Mouse (Mus musculus): ENCODE measurements around the gene Pcdh10.

DNA sequence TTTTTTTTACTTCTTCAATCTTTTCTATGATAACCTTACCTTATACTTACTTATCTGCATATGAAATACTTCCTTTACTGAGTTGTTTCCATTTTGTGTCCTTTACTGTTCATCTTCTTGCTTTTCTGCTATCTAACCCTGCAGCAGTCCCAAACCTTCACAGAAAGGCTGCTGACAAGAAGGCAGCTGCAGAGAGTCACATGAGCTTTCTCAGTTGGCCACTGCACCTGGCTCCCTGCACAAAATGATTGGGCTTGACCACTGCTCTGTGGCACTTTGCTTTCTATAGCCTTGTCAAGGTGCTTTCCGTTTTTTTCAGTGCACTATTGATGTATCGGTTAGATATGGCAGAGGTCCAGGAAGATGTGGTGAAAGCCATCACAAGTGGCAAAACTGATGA is 8.3 kb downstream of the Pcdh10 start:
- TF ChIP-seq CTCF (IDR thresholded peaks at IDR 0.05; ENCODE audit: low read depth, low read length) (no peak), POLR2A (IDR thresholded peaks at IDR 0.05; ENCODE audit: extremely low read depth, insufficient read depth, low read length) (no peak)

Data from liver, adult 2 months (tissue).